Mouse (Mus musculus) frontal cortex, adult (tissue): ENCODE measurements around the gene Cwf19l2.
A peak's percentile ranks its signal among the peaks of the same experiment; 100 is the strongest.
"Not testable (repeated sequence)": the region's sequence is repeated elsewhere in the genome, so short reads cannot be mapped to it uniquely, and the experiment has no call there.

Experiments used
- ATAC-seq: cut with Nextera tagmentation; 2 replicates; pipeline ENCODE4 v1.9.2; 2017; ENCODE audit warnings: mild to moderate bottlenecking, moderate library complexity, mixed read lengths; ENCODE audit not compliant: low TSS enrichment

Gene Cwf19l2

DNA sequence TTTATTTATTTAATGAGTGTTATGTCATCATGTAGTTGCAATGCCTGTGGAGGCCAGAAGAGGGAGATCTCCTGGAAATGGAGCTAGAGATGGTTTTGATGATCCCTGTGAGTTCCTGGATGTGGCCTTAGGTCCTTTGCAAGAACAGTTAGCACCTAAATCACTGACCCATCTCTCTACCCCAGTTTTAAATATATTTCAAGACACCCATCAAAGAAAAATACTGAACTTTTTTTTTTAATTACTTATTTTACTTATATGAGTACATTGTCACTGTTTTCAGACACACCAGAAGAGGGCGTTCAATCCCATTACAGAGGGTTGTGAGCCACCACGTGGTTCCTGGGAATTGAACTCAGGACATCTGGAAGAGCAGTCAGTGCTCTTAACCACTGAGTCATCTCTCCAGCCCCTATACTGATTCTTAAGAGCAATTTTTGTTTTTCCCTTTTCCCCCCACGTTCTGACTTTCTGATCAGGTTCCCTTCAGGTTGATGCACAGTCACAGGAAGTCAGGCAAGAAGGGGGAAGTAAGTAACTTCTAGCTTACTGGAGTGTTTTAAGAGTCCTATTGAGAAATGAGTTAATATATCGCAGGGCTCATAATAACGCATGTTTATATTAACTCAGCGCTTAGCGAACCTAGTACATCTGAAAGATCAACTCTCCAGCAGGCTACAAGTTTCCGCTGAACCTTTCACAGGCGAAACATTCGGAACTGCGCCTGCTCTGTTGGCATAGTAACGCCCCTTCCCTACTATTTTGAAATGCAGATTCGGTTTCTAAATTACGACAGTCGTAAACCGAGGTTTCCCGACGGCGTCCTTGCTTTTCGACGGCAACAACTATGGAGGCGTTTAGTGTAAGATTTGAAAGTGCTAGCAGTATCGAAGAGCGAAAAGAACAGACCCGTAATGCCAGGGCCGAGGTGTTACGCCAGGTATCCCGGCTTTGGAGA is at the start of gene Cwf19l2:
Gene Cwf19l2 (plus strand): TSS at position 342 of the 958 bp plus-strand sequence.
- peak; percentile 98 for ATAC-seq

- not testable (repeated sequence) for ATAC-seq
Measured at GRCm38 (mm10) chr9:3376323-3376722, 27.1 kb upstream of the Cwf19l2 start.

DNA sequence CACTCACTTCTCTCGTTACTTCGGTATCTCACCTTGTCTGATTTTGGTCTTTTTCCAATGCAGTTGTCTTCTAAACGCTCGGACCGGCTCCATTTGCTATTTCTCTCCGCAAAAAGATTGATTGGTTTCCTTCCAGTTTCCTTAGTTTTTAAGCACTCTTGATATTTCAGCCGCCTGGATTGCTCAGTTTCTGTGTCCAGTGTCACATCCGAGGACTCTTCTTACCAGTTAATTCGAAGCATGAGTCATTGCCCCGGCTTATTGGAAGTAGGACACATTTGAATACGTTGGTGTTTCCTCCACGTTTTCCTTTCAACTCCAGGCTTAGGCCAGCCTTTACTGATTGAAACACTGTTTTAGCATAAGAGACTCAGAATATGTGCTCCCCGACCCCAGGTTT is 980 bp downstream of the Cwf19l2 start:
- ATAC-seq, result peak; percentile 64

DNA sequence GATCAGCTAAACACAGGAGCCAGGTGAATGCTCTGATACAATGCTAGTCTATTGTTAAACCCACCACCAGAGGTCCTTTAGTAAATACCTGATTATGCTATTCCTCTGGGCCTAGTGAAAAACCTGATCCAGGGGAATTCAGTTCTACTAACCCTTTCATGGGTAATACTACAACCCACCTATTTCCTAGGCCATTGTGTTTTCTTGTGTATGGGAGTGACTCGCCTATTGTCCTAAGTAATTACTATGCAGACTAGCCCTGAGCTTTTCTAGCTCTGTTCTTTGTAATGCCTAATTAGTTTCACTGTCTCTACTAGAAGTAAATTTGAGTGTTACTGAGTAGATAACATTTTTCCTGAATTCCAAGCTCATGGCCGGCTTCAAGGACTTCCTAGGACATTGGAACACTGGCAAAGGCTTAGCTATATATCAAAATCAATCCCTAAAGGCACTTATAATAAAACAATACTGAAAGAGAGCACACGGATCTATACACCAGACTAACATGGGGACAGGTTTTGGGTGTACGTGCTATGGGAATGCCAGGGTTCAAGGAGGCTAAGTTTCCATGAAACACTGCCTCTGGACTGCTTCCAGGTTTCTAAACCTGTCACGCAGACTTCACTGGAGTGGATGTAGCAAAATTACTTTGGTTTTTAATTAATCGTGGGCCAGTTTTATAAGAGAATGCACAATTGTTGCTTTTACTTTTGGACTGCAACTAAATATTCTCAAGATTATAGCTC is 36.3 kb downstream of the Cwf19l2 start:
- not testable (repeated sequence) for ATAC-seq

- ATAC-seq, result no peak
Measured at GRCm38 (mm10) chr9:3471897-3472296, 68.5 kb downstream of the Cwf19l2 start.

GRCm38 (mm10) chr9:3518645-3519044 is 115.3 kb downstream of the Cwf19l2 start:
- 0 out of 2 replicates have a peak, but pooled peaks have one; percentile 55 for ATAC-seq

DNA sequence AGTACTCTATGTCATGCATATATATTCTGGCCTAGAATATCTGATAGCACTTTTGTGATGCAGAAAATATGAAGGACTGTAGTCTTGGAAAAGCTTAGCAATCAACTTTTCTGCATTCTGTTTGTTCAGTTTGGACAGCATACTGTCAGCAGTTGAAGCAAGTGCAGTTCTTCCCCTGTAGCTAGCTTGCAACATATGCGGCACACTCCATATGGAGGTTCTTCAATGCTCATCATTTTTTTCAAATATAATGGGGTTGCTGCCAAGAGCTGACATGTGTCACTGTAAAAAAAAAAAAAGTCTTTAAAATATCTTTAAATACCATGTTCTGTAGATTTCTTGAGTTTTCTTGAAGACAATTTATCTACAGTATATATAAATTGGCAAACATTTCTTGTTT is 115.8 kb downstream of the Cwf19l2 start:
- ATAC-seq, result peak; percentile 59; the same call in 1 of the 2 replicates

- no peak for ATAC-seq
Measured at GRCm38 (mm10) chr9:3521031-3521430, 117.6 kb downstream of the Cwf19l2 start.
